Mouse (Mus musculus) heart, embryonic 10.5 days (tissue): ENCODE measurements around the gene Slc26a1. TPM values are rescaled to one million over a fixed set of nuclear protein-coding genes. Genes with fewer than 3 reads are reported as not detected.
"Not testable (repeated sequence)": the region's sequence is repeated elsewhere in the genome, so short reads cannot be mapped to it uniquely, and the experiment has no call there.

Experiments
- DNase-seq: peaks from one replicate; pipeline ENCODE4 v3.0.0-alpha.2; 2017; ENCODE audit warnings: low spot score
- H3K27ac ChIP-seq: fragments of 300-500 bp; sonication (generic); 2 replicates; pipeline ENCODE4 v1.5.1; 2016; ENCODE audit warnings: mild to moderate bottlenecking
- H3K27me3 ChIP-seq: fragments of 300-500 bp; sonication (generic); 2 replicates; pipeline ENCODE4 v1.6.1; 2016; ENCODE audit warnings: mild to moderate bottlenecking; ENCODE audit not compliant: poor library complexity, insufficient read depth, severe bottlenecking
- H3K36me3 ChIP-seq: fragments of 300-500 bp; sonication (generic); 2 replicates; pipeline ENCODE4 v1.6.1; 2016; ENCODE audit warnings: mild to moderate bottlenecking, moderate library complexity
- H3K4me1 ChIP-seq: fragments of 300-500 bp; sonication (generic); 2 replicates; pipeline ENCODE4 v1.6.1; 2016; ENCODE audit warnings: mild to moderate bottlenecking
- H3K4me3 ChIP-seq: fragments of 300-500 bp; sonication (generic); 2 replicates; pipeline ENCODE4 v1.5.1; 2016; ENCODE audit warnings: mild to moderate bottlenecking, moderate library complexity
- H3K9me3 ChIP-seq: fragments of 300-500 bp; sonication (generic); 2 replicates; pipeline ENCODE4 v1.6.1; 2016; ENCODE audit warnings: mild to moderate bottlenecking, moderate library complexity
- WGBS: fragments of 180-500 bp; shearing (Covaris S2); methylation state at CpG from one replicate; pipeline ENCODE4 v1.1.7; 2016; 5-methylcytosine and 5-hydroxymethylcytosine counted together
- polyA plus RNA-seq: library from polyadenylated mRNA; unstranded; fragments of >200 nt; fragmentation: Nextera tagmentation; extraction: Ambion mirVana; gene quantifications from 2 replicates; pipeline ENCODE4 v1.2.1, GENCODE M21; 2016

Slc26a1 gene
- polyA plus RNA-seq, 1 experiment from 2014 or later = 0.58 TPM

DNA sequence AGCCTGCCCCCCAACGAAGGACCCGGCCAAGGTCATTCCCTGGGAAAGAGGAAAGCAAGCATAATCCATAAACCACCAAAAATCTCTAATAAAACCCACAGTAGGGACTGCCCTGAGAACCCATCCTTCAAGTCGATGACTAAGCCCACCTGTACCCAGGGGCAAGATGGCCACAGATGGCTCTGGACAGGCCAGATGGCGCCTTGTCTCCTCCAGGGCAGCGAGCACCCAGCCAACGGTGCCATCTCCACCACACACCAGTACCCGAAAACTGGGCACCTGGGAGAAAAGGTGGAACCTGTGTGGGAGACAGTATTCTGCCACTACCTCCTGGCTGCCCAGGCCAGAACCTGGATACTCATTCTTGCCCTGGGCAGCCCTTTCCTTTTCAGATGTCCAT is 25.0 kb downstream of the Slc26a1 start:
- 89% methylated on average over 7 of the region's 7 CpGs for WGBS
- peaks cover 88% of the 10 kb centered on the region for H3K36me3 ChIP-seq
- H3K27me3 ChIP-seq = no peaks in the 10 kb centered on the region
- H3K9me3 ChIP-seq = no peaks in the 10 kb centered on the region
- no peaks in the 10 kb centered on the region for H3K4me1 ChIP-seq
- no peak overlapping the region for H3K27ac ChIP-seq
- DNase-seq = peak; percentile 58
- H3K4me3 ChIP-seq = no peak overlapping the region

DNA sequence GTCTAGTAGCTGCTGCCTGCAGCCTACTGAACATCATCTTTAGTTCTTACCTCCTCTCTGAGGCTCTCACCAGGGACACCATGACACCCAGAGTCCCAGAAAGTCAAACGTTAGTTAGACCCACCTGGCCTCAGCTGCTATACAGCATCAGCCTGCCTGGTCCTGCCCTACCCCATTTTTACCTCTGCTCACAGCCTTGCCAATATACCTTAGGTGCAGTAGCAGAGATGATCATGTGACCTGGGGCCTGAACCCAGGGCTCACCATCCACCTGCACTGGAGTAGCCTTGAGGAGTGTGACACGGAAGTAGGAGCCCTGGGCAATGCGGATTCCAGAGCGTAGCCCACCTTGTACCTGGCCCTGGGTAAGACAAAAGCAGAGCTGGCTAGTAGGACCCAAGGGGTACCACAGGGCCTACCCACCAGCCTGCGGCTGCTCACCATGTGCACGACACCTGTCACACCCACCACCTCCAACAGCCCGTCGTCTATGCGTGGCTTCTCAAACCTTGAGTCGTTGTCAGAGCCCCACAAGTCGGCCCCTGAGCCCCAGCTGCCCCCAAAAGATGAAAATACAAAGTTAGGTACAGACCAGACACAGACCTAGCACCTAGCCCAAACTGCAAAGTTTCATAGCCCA is 26.3 kb downstream of the Slc26a1 start:
- peak; percentile 31 for DNase-seq
- peaks cover 87% of the 10 kb centered on the region for H3K36me3 ChIP-seq
- H3K27me3 ChIP-seq = no peaks in the 10 kb centered on the region
- H3K4me3 ChIP-seq = no peak overlapping the region
- H3K27ac ChIP-seq = no peak overlapping the region
- H3K4me1 ChIP-seq = 0 out of 2 replicates have a peak, but pooled peaks cover under 1% of the 10 kb centered on the region
- H3K9me3 ChIP-seq = no peaks in the 10 kb centered on the region
- WGBS = 90% methylated on average over 11 of the region's 11 CpGs

DNA sequence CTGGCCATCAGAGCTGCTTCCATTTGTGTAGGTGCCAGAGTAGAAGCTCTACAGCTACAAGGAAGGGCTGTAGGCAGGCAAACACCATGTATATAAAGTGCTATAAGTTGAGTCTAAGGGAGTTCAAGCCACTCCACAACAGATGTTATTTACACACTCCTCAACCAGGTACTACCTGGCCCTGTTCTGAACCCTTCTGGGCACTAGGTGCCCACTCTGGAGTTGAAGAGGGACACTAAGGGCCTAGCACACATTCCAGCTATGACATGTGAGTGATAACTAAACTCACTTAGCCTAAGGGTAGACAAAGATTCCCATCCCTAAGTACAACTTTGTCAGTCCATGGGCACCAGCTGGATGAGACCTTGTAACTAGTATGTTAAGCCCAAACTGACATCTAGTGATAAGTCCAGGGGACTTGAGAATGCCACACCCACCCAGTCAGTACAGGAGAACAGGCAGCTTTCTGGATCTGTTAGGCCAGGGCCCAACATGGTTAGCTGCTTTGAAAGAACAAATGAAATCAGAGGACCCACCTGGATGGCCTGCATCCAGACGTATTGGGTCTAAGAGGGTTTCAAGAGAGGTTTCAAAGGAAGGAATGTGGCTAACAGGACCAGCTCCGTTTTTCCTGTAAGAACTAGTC is 27.4 kb downstream of the Slc26a1 start:
- H3K27me3 ChIP-seq = no peaks in the 10 kb centered on the region
- H3K4me3 ChIP-seq = no peak overlapping the region
- H3K36me3 ChIP-seq = peaks cover 79% of the 10 kb centered on the region
- DNase-seq = peak; percentile 54
- 81% methylated on average over 2 of the region's 2 CpGs for WGBS
- peaks cover 3% of the 10 kb centered on the region; the same call in 1 of the 2 replicates for H3K4me1 ChIP-seq
- H3K9me3 ChIP-seq = no peaks in the 10 kb centered on the region
- H3K27ac ChIP-seq = no peak overlapping the region

DNA sequence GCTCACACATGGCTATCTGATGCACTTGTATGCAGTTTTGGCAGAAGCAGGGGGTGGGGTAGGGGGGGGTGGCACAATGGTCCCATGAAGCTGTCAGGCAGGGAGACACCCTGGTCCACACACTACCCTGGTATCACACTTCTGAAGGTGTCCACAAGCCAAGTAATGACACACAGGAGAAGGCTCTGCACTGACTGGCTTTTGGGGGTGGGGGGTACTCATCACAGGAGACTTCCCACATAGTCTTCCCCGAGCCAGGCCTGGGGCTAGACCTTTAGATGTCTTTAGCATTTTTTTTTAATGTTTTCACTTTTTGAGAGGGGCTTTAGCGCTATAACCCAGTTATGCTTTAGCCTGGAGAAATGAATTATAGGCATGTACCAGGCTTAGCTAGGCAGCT is 28.1 kb downstream of the Slc26a1 start:
- Histone ChIP-seq H3K27me3 (no peaks in the 10 kb centered on the region), H3K36me3 (peaks cover 73% of the 10 kb centered on the region), H3K27ac (no peak overlapping the region), H3K9me3 (no peaks in the 10 kb centered on the region), H3K4me1 (peaks cover 3% of the 10 kb centered on the region; the same call in 1 of the 2 replicates), H3K4me3 (no peak overlapping the region)
- DNase-seq = peak; percentile 48
- 89% methylated on average over 2 of the region's 2 CpGs for WGBS

DNA sequence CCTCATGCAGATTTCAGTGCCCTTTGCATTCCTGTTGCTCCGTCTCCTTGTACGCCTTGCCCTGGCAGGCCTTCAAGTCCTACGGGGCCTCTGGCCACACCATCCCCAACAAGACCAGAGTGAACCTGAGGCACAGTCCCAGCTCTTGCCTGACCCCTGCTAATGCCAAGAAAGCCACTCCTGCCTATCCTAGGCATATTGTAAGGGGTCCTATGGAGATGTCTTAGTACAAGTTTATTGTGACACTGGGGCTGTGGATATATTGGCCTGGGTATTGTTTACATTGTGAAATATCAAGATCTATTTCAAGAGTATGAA is 29.1 kb downstream of the Slc26a1 start:
- WGBS = 93% methylated on average over 3 of the region's 3 CpGs
- no peaks in the 10 kb centered on the region for H3K9me3 ChIP-seq
- no peak for DNase-seq
- peaks cover 3% of the 10 kb centered on the region; the same call in 1 of the 2 replicates for H3K4me1 ChIP-seq
- H3K36me3 ChIP-seq = peaks cover 69% of the 10 kb centered on the region
- H3K27ac ChIP-seq = no peak overlapping the region
- no peak overlapping the region for H3K4me3 ChIP-seq
- no peaks in the 10 kb centered on the region for H3K27me3 ChIP-seq

DNA sequence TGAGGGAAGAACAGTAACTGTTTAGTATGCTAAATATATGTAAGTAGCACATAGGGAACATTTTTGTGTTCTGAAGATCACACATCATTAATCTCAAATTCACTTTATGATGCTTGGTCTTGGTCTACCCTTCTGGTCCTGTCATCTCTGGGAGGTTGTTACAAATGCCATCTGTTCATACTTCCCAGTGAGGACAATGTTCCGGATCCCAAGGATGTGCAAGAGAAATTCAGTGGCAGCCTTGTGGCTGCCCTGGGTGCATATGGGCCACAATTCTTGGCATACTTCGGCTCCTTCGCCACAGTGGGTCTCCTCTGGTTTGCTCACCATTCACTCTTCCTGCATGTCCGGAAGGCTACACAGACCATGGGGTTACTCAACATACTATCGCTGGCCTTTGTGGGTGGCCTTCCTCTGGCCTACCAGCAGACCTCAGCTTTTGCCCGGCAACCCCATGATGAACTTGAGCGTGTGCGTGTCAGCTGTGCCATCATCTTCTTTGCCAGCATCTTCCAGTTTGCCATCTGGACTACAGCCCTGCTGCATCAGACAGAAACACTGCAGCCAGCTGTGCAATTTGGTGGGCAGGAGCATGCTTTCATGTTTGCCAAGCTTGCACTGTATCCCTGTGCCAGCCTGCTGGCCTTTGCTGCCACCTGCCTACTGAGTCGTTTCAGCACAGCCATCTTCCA is 29.6 kb downstream of the Slc26a1 start:
- DNase-seq = peak; percentile 61
- 89% methylated on average over 9 of the region's 9 CpGs for WGBS
- peaks cover 65% of the 10 kb centered on the region for H3K36me3 ChIP-seq
- H3K27ac ChIP-seq = no peak overlapping the region
- peaks cover 3% of the 10 kb centered on the region; the same call in 1 of the 2 replicates for H3K4me1 ChIP-seq
- H3K9me3 ChIP-seq = no peaks in the 10 kb centered on the region
- no peaks in the 10 kb centered on the region for H3K27me3 ChIP-seq
- no peak overlapping the region for H3K4me3 ChIP-seq

DNA sequence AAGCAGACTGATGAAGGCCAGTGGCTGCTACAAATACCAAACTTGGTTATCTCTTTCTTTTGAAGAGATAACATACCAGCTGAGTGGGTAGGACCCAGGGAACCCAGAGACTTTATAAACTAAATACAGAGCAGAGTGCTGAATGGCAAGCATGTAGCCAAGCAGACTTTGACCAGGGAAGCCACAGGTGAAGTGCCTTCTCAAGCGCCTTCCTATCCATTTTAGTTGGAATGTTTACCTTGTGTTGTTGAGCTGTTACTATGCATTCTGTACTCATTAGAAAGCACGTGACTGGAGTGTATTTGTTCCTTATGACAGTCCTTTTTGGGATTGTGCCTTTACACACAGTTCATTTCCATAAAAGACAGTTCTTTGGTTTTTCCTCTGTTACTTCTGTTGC is 31.7 kb downstream of the Slc26a1 start:
- H3K27me3 ChIP-seq = no peaks in the 10 kb centered on the region
- WGBS = 53% methylated on average over 2 of the region's 2 CpGs
- no peak overlapping the region for H3K27ac ChIP-seq
- H3K4me3 ChIP-seq = no peak overlapping the region
- H3K36me3 ChIP-seq = peaks cover 55% of the 10 kb centered on the region
- DNase-seq = no peak
- H3K4me1 ChIP-seq = peaks cover 3% of the 10 kb centered on the region; the same call in 1 of the 2 replicates
- H3K9me3 ChIP-seq = no peaks in the 10 kb centered on the region

DNA sequence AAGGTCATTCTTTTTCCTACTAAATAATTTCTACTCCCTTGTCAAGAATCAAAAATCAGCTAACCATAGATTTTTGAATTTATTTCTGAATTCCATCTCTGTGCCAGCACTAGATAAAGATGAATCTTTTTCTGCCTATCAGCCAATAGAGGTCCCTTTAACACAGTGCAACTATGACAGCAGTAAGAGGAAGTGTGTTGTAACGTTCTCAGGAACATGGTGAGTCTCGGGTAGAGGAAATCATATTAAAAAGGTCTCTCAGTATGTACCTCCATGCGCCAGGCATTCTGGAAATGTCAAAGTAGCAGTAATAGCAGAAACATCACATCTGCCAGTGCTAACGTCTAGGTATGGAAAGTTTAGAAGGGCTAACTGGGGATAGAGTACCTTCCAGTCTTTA is 39.2 kb downstream of the Slc26a1 start:
- WGBS = 68% methylated on average over 4 of the region's 4 CpGs
- Histone ChIP-seq H3K27ac (no peak overlapping the region), H3K27me3 (no peaks in the 10 kb centered on the region), H3K4me3 (no peak overlapping the region), H3K4me1 (no peaks in the 10 kb centered on the region), H3K9me3 (no peaks in the 10 kb centered on the region), H3K36me3 (peaks cover 11% of the 10 kb centered on the region; the same call in 1 of the 2 replicates)
- no peak for DNase-seq

DNA sequence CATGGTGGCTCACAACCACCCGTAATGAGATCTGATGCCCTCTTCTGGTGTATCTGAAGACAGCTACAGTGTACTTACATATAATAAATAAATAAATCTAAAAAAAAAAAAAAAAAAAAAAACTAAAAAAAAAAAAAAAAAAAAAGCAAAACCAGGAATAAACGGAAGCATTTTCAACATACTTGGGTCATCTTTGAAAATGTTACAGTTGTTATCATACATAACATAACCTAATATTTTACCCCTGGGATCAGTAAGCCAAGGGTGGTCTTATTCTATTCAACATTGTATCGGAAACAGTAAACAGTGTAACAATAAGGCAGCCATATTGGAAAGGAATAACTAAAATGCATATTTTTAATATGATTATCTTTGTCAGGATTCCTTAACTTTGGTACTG is 41.3 kb downstream of the Slc26a1 start:
- H3K27me3 ChIP-seq, H3K4me1 ChIP-seq, H3K27ac ChIP-seq, DNase-seq, H3K9me3 ChIP-seq, H3K36me3 ChIP-seq, H3K4me3 ChIP-seq: not testable (repeated sequence)
- WGBS = 91% methylated on average over 2 of the region's 3 CpGs

DNA sequence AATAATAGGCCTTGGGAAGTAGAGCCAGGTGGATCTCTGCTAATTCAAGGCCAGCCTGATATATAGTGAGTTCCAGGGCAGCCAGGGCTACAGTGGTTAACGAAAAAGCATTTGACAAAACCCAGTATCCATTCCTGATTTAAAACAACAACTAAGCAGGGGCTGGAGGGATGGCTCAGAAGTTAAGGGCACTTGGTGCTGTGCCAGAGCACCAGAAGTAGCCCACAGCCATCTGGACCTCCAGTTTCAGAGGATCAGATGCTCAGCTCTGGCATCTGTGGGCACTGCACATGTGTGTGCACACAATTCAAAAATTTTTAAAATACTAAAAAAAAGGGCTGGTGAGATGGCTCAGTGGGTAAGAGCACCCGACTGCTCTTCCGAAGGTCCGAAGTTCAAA is 41.7 kb downstream of the Slc26a1 start:
- 92% methylated on average over 4 of the region's 4 CpGs for WGBS
- H3K27ac ChIP-seq = no peak overlapping the region
- H3K4me3 ChIP-seq = no peak overlapping the region
- H3K27me3 ChIP-seq = no peaks in the 10 kb centered on the region
- H3K36me3 ChIP-seq = peaks cover 4% of the 10 kb centered on the region; the same call in 1 of the 2 replicates
- peaks cover 10% of the 10 kb centered on the region for H3K4me1 ChIP-seq
- H3K9me3 ChIP-seq = no peaks in the 10 kb centered on the region
- DNase-seq = no peak

DNA sequence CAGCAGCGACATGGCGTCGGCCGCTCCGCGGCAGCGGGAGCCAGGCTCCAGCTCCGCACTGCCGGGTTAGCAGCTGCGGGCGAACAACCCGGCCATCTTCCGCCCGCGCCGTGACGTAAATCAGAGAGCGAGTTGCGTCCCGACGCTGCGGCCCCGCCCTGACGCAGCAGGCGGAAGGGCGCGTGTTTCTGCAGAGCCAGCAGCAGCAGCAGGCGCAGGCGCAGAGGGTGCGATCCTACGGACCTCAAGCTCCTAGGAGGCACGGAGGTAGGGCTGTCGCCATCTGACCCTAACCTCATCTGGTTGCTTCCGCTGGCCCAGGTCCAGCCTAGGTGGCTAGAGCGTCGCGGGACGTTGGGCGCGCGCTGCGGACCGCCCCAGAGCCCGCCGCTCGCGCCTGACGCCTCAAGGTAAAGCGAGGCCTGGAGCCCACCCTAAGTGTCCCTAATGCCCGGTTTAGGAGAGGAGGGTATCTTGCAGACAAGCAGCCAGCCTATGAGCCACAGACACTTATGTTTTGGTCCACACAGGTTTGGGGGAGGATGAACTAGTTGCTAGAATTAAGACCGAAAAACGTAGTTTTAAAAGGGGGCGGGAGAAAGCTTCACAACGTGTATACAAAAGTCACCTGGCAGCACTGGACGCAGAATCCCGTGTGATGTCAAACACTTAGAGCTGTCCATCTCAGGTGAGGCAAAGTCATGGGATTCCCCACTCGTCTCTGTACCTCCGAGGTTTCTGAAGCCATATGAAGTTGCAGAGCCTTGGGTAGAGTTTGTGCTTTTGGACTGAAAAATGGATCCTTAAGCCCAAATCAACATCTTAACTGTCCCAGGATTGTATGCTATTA is 45.5 kb downstream of the Slc26a1 start, which contains the start of the genes Gak and Tmem175:
Gene Gak (minus strand): TSS at position 122 of the 850 bp plus-strand sequence.
Gene Tmem175 (plus strand): TSS at position 137 of the 850 bp plus-strand sequence.
- Histone ChIP-seq H3K4me3 (peak within 1 kb of the TSS; percentile 86), H3K27ac (peak within 1 kb of the TSS; percentile 95), H3K36me3 (no peaks in the 10 kb centered on the region), H3K4me1 (peaks cover 15% of the 10 kb centered on the region), H3K27me3 (no peaks in the 10 kb centered on the region), H3K9me3 (no peaks in the 10 kb centered on the region)
- DNase-seq = peak; percentile 98
- WGBS = under 1% methylated on average over 58 of the region's 58 CpGs

DNA sequence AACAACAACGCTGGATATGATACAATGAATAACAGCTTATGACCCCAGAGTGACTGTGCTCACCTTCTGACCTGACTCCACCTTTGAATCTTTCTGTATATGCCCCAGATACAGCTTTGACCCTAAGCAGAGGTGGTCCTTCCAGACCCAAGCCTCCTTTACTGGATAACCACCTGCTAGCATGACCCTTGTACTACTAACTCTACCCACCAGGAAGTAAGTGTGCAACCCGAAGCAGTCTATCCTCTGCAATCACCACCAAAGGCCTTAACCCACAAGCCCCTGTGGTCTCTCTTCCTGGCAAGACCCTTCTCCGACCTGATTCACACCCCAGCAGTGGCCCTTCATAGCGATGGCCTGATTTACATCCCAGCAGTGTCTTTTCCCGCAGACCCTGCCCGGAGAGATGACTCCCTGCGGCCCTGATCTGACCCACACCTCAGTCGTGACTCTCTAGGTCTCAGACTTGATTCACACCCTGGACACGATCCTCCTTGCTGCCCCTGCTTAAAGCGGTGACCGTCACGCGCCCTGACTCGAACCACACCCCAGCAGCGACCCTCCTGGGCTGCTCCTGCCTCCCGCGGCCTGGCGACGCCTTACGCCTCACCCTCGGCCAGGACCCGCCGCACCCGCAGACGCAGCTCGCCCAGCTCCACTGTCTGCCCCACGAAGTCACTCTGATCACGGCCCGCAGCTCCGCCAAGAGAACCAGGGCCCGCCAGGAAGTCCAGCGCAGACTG is 46.3 kb downstream of the Slc26a1 start:
- H3K4me3 ChIP-seq = peak overlapping the region; percentile 86
- H3K27ac ChIP-seq = peak overlapping the region; percentile 95
- peaks cover 7% of the 10 kb centered on the region for H3K36me3 ChIP-seq
- no peaks in the 10 kb centered on the region for H3K9me3 ChIP-seq
- peaks cover 15% of the 10 kb centered on the region for H3K4me1 ChIP-seq
- DNase-seq = no peak
- 2% methylated on average over 32 of the region's 32 CpGs for WGBS
- H3K27me3 ChIP-seq = no peaks in the 10 kb centered on the region
